ENCODE assay signal across 17 mouse cellular contexts in genomic region chr17:84155516-84156226, GRCm38 (mm10). TPM values are rescaled to one million over a fixed set of nuclear protein-coding genes. Genes with fewer than 3 reads are reported as not detected.
DNase-seq lines count a peak whose midpoint lies in the region; ATAC-seq and TF ChIP-seq lines count a peak whose summit lies in the region.
"Had no signal": no experiment of that assay in that cellular context is flagged by ENCODE, and none has a peak within 500 bp of the region (broad histone marks: within the 10 kb centered on the region; RNA-seq: fewer than 3 reads in every experiment).

No protein-coding gene starts in this region.

- peaks cover 37% of the 10 kb centered on the region for H3K4me1 ChIP-seq in kidney, adult 2 months (ENCODE audit: control insufficient read depth, insufficient read depth, low read length)
- H3K4me1 ChIP-seq in midbrain, embryonic 11.5 days (ENCODE audit: control insufficient read depth, insufficient read depth, low read length) = no peaks in the 10 kb centered on the region
- H3K4me1 ChIP-seq in midbrain, embryonic 14.5 days (ENCODE audit: control insufficient read depth, insufficient read depth, low read length) = no peaks in the 10 kb centered on the region
- peaks cover 46% of the 10 kb centered on the region for H3K4me1 ChIP-seq in intestine, embryonic 15.5 days (replicated peaks)
- H3K4me1 ChIP-seq in small intestine, adult 2 months (ENCODE audit: control insufficient read depth, insufficient read depth, insufficient read length, low read length) = peaks cover 55% of the 10 kb centered on the region
- H3K4me1 ChIP-seq: midbrain, embryonic 15.5 days had no signal

- TF ChIP-seq CTCF in kidney, adult 2 months (conservative IDR thresholded peaks at IDR 0.05; ENCODE audit: insufficient read depth, insufficient read length, low read depth, low read length) = no peak
- no peak for TF ChIP-seq CTCF in small intestine, adult 2 months (IDR thresholded peaks at IDR 0.05; ENCODE audit: extremely low read depth, insufficient read length, insufficient replicate concordance, low read depth, low read length)

- no peak overlapping the region for H3K9ac ChIP-seq in midbrain, embryonic 11.5 days (ENCODE audit: low read length)
- H3K9ac ChIP-seq in midbrain, embryonic 14.5 days (replicated peaks; ENCODE audit: low read length) = no peak overlapping the region
- peak overlapping the region; percentile 28 for H3K9ac ChIP-seq in intestine, embryonic 15.5 days
- H3K9ac ChIP-seq: forebrain, postnatal 0 days; heart, embryonic 15.5 days; hindbrain, embryonic 14.5 days; midbrain, embryonic 15.5 days; neural tube, embryonic 12.5 days had no signal

- H3K27me3 ChIP-seq in kidney, adult 2 months (replicated peaks; ENCODE audit: control insufficient read depth, insufficient read depth, low read length) = no peaks in the 10 kb centered on the region
- H3K27me3 ChIP-seq in midbrain, embryonic 11.5 days (ENCODE audit: control insufficient read depth, insufficient read depth, low read length) = no peaks in the 10 kb centered on the region
- no peaks in the 10 kb centered on the region for H3K27me3 ChIP-seq in midbrain, embryonic 14.5 days (ENCODE audit: control insufficient read depth, insufficient read depth, low read length)
- H3K27me3 ChIP-seq in intestine, embryonic 15.5 days (replicated peaks) = no peaks in the 10 kb centered on the region
- H3K27me3 ChIP-seq in small intestine, adult 2 months (ENCODE audit: control insufficient read depth, insufficient read depth, low read length) = no peaks in the 10 kb centered on the region
- H3K27me3 ChIP-seq: heart, embryonic 15.5 days; midbrain, embryonic 15.5 days had no signal

- DNase-seq in kidney, adult 2 months = peak; percentile 48
- DNase-seq in kidney, adult 18-20 months = no peak
- peak; percentile 51 for DNase-seq in midbrain, embryonic 11.5 days (ENCODE audit: low spot score, missing footprints)
- no peak for DNase-seq in midbrain, embryonic 14.5 days
- DNase-seq: B cell, adult 2 months; cerebellum, adult 18-20 months; forebrain, postnatal 0 days; gastrocnemius, postnatal 36 days; lung, postnatal 10 days had no signal

- 65% methylated on average over 8 of the region's 8 CpGs for WGBS in kidney, adult 2 months
- WGBS in midbrain, embryonic 11.5 days = 81% methylated on average over 8 of the region's 8 CpGs
- 83% methylated on average over 8 of the region's 8 CpGs for WGBS in midbrain, embryonic 14.5 days
- WGBS in intestine, embryonic 15.5 days = 60% methylated on average over 8 of the region's 8 CpGs
- 24% methylated on average over 8 of the region's 8 CpGs for WGBS in small intestine, adult 2 months

- ATAC-seq in midbrain, embryonic 11.5 days (ENCODE audit: low FRiP score) = no peak
- no peak for ATAC-seq in midbrain, embryonic 14.5 days (ENCODE audit: low FRiP score, low TSS enrichment)
- no peak for ATAC-seq in intestine, embryonic 15.5 days
- ATAC-seq in megakaryocyte progenitor cell, adult 5-6 weeks (replicated peaks; ENCODE audit: poor library complexity) = no peak
- no peak for ATAC-seq in frontal cortex, adult (ENCODE audit: low TSS enrichment)
- ATAC-seq: forebrain, postnatal 0 days; midbrain, embryonic 15.5 days had no signal

- H3K36me3 ChIP-seq in kidney, adult 2 months (ENCODE audit: control insufficient read depth, insufficient read depth, low read length) = no peaks in the 10 kb centered on the region
- H3K36me3 ChIP-seq in midbrain, embryonic 11.5 days (ENCODE audit: control insufficient read depth, insufficient read depth, low read length) = no peaks in the 10 kb centered on the region
- no peaks in the 10 kb centered on the region for H3K36me3 ChIP-seq in midbrain, embryonic 14.5 days (ENCODE audit: control insufficient read depth, insufficient read depth, low read length)
- no peaks in the 10 kb centered on the region for H3K36me3 ChIP-seq in intestine, embryonic 15.5 days
- no peaks in the 10 kb centered on the region for H3K36me3 ChIP-seq in small intestine, adult 2 months (ENCODE audit: control insufficient read depth, insufficient read depth, low read length)
- H3K36me3 ChIP-seq: heart, embryonic 15.5 days; midbrain, embryonic 15.5 days; neural tube, embryonic 12.5 days had no signal

- no peaks in the 10 kb centered on the region for H3K9me3 ChIP-seq in midbrain, embryonic 11.5 days (ENCODE audit: control insufficient read depth, low read length)
- no peaks in the 10 kb centered on the region for H3K9me3 ChIP-seq in midbrain, embryonic 14.5 days (ENCODE audit: control insufficient read depth, low read length)
- H3K9me3 ChIP-seq in intestine, embryonic 15.5 days = no peaks in the 10 kb centered on the region
- H3K9me3 ChIP-seq: heart, embryonic 15.5 days; midbrain, embryonic 15.5 days; neural tube, embryonic 12.5 days had no signal

- peak overlapping the region; percentile 35 for H3K4me3 ChIP-seq in kidney, adult 2 months (ENCODE audit: insufficient read depth, low read depth, low read length)
- no peak overlapping the region for H3K4me3 ChIP-seq in midbrain, embryonic 11.5 days (ENCODE audit: low read depth, low read length)
- no peak overlapping the region for H3K4me3 ChIP-seq in midbrain, embryonic 14.5 days (replicated peaks; ENCODE audit: low read depth, low read length)
- peak overlapping the region; percentile 27 for H3K4me3 ChIP-seq in intestine, embryonic 15.5 days (replicated peaks)
- H3K4me3 ChIP-seq in small intestine, adult 2 months (ENCODE audit: low read depth, low read length) = peak overlapping the region; percentile 49
- H3K4me3 ChIP-seq: heart, embryonic 15.5 days; midbrain, embryonic 15.5 days; neural tube, embryonic 12.5 days had no signal

- H3K27ac ChIP-seq in kidney, adult 2 months (ENCODE audit: insufficient read depth, low read depth, low read length) = peak overlapping the region; percentile 98
- no peak overlapping the region for H3K27ac ChIP-seq in midbrain, embryonic 11.5 days (ENCODE audit: low read depth, low read length)
- H3K27ac ChIP-seq in midbrain, embryonic 14.5 days (replicated peaks; ENCODE audit: low read depth, low read length) = no peak overlapping the region
- peak overlapping the region; percentile 92 for H3K27ac ChIP-seq in intestine, embryonic 15.5 days
- H3K27ac ChIP-seq in small intestine, adult 2 months (ENCODE audit: insufficient read depth, low read depth, low read length) = peak overlapping the region; percentile 99
- H3K27ac ChIP-seq: hindbrain, embryonic 14.5 days; midbrain, embryonic 15.5 days; neural tube, embryonic 12.5 days had no signal

- TF ChIP-seq POLR2A in kidney, adult 2 months (IDR thresholded peaks at IDR 0.05; ENCODE audit: low read depth, low read length) = no peak
- TF ChIP-seq POLR2A in small intestine, adult 2 months (IDR thresholded peaks at IDR 0.05; ENCODE audit: low read depth, low read length) = no peak

- no peak overlapping the region for H3K4me2 ChIP-seq in midbrain, embryonic 11.5 days
- no peak overlapping the region for H3K4me2 ChIP-seq in midbrain, embryonic 14.5 days (ENCODE audit: low read length)
- peak overlapping the region; percentile 57 for H3K4me2 ChIP-seq in intestine, embryonic 15.5 days (replicated peaks)
- H3K4me2 ChIP-seq: heart, embryonic 15.5 days; hindbrain, embryonic 14.5 days; midbrain, embryonic 15.5 days; neural tube, embryonic 12.5 days had no signal

RNA-seq across cellular contexts. Expression of gene Zfp36l2, which starts 32.1 kb away (rescaled TPM):
- 34.3 and 45.8 TPM in 2 replicates for polyA plus RNA-seq in kidney, adult 2 months (2012; rRNA removed)
- polyA plus RNA-seq in midbrain, embryonic 11.5 days (2014; fragmentation: Nextera tagmentation; extraction: Ambion mirVana) = 14.4 and 14.6 TPM in 2 replicates
- 4.6 and 6.4 TPM in 2 replicates for polyA plus RNA-seq in midbrain, embryonic 14.5 days (2014; fragmentation: Nextera tagmentation; extraction: Ambion mirVana)
- polyA plus RNA-seq in intestine, embryonic 15.5 days (2015; fragmentation: Nextera tagmentation; extraction: Ambion mirVana) = 23.2 and 29.7 TPM in 2 replicates
- 124 and 220 TPM in 2 replicates for polyA plus RNA-seq in small intestine, adult 2 months (2012; rRNA removed)
- total RNA-seq in megakaryocyte progenitor cell, adult 5-6 weeks (2015) = 269 and 286 TPM in 2 replicates
- total RNA-seq in megakaryocyte progenitor cell, adult 5-6 weeks (2017) = 98.9 and 112 TPM in 2 replicates

Comparison
In these comparisons a context has a peak if more than half of its experiments do, and no peak if none do; other contexts are left out.
1. DNase-seq: peak in kidney, adult 2 months (single experiment) and midbrain, embryonic 11.5 days (single experiment); none in kidney, adult 18-20 months (single experiment) and midbrain, embryonic 14.5 days (single experiment).
2. H3K27ac ChIP-seq: peak in kidney, adult 2 months (single experiment), intestine, embryonic 15.5 days (single experiment) and small intestine, adult 2 months (single experiment); none in midbrain, embryonic 11.5 days (single experiment) and midbrain, embryonic 14.5 days (single experiment).
3. H3K4me3 ChIP-seq: peak in kidney, adult 2 months (single experiment), intestine, embryonic 15.5 days (single experiment) and small intestine, adult 2 months (single experiment); none in midbrain, embryonic 11.5 days (single experiment) and midbrain, embryonic 14.5 days (single experiment).